Comparison of ENCODE assay signal across 9 mouse cellular contexts in the genomic region with DNA sequence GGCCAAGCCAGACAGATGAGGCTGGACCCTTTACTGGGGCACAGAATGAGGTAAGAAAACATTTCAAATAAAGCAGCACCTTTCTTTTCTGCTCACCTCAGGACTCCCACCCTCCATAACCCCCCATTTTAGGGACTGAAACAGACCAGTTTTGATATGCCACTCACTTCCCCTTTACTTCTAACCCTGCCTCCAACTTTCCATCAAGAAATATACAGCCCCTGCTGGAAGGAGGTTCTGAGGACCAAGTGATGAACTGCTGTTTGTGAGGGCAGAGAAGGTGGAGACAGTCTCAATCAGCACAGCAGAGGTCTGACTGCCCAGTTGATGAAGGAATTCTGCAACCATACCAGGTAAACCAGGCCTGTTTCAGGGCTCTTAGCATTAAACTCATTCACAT. TPM values are rescaled to one million over a fixed set of nuclear protein-coding genes. Genes with fewer than 3 reads are reported as not detected.
DNase-seq lines count a peak whose midpoint lies in the region; ATAC-seq and TF ChIP-seq lines count a peak whose summit lies in the region.
"Had no signal": no experiment of that assay in that cellular context is flagged by ENCODE, and none has a peak within 500 bp of the region (broad histone marks: within the 10 kb centered on the region; RNA-seq: fewer than 3 reads in every experiment).

No protein-coding gene starts in this region.

- no peaks in the 10 kb centered on the region for H3K27me3 ChIP-seq in heart, embryonic 11.5 days (ENCODE audit: control insufficient read depth, insufficient read depth, low read length)
- H3K27me3 ChIP-seq in heart, adult 2 months (ENCODE audit: control insufficient read depth, insufficient read depth, low read length): no peaks in the 10 kb centered on the region
- H3K27me3 ChIP-seq in hindbrain, postnatal 0 days (ENCODE audit: insufficient read depth, low read length): no peaks in the 10 kb centered on the region
- no peaks in the 10 kb centered on the region for H3K27me3 ChIP-seq in midbrain, embryonic 14.5 days (ENCODE audit: control insufficient read depth, insufficient read depth, low read length)

- no peak overlapping the region for H3K27ac ChIP-seq in heart, embryonic 11.5 days (ENCODE audit: low read depth, low read length)
- no peak overlapping the region for H3K27ac ChIP-seq in heart, adult 2 months
- H3K27ac ChIP-seq in hindbrain, postnatal 0 days: no peak overlapping the region
- H3K27ac ChIP-seq in midbrain, embryonic 14.5 days (replicated peaks; ENCODE audit: low read depth, low read length): no peak overlapping the region

- ATAC-seq in heart, embryonic 11.5 days (replicated peaks; ENCODE audit: insufficient number of reproducible peaks, low FRiP score, low TSS enrichment): no peak
- ATAC-seq in common myeloid progenitor, adult 5-6 weeks (replicated peaks; ENCODE audit: low read depth, poor library complexity, severe bottlenecking): peak; percentile 36
- ATAC-seq in hindbrain, postnatal 0 days: no peak
- no peak for ATAC-seq in midbrain, embryonic 14.5 days (ENCODE audit: low FRiP score, low TSS enrichment)

- H3K36me3 ChIP-seq in heart, embryonic 11.5 days (ENCODE audit: control insufficient read depth, insufficient read depth, low read length): peaks cover 21% of the 10 kb centered on the region
- H3K36me3 ChIP-seq in heart, adult 2 months (ENCODE audit: control insufficient read depth, insufficient read depth, low read length): peaks cover 33% of the 10 kb centered on the region
- H3K36me3 ChIP-seq in hindbrain, postnatal 0 days (ENCODE audit: insufficient read depth, low read length): 0 out of 2 replicates have a peak, but pooled peaks cover 7% of the 10 kb centered on the region
- H3K36me3 ChIP-seq in midbrain, embryonic 14.5 days (ENCODE audit: control insufficient read depth, insufficient read depth, low read length): peaks cover 24% of the 10 kb centered on the region

- TF ChIP-seq POLR2A in heart, adult 2 months (IDR thresholded peaks at IDR 0.05; ENCODE audit: insufficient read depth, low read depth, low read length): no peak

- intact Hi-C loops in heart, adult 2 months (cut with DNase I): no loop called here

- TF ChIP-seq EP300 in heart, adult 2 months (IDR thresholded peaks at IDR 0.05; ENCODE audit: insufficient read depth, low read depth, low read length): no peak

- H3K9ac ChIP-seq in heart, embryonic 11.5 days (ENCODE audit: low read depth, low read length): no peak overlapping the region
- H3K9ac ChIP-seq in heart, adult 2 months (ENCODE audit: low read depth, low read length): no peak overlapping the region
- no peak overlapping the region for H3K9ac ChIP-seq in hindbrain, postnatal 0 days (replicated peaks; ENCODE audit: low read length)
- H3K9ac ChIP-seq in midbrain, embryonic 14.5 days (replicated peaks; ENCODE audit: low read length): no peak overlapping the region; the same call in 1 of the 2 replicates

- H3K4me2 ChIP-seq in heart, embryonic 11.5 days: peak overlapping the region; percentile 85
- H3K4me2 ChIP-seq in hindbrain, postnatal 0 days (ENCODE audit: low read depth, low read length): peak overlapping the region; percentile 71
- peak overlapping the region; percentile 88 for H3K4me2 ChIP-seq in midbrain, embryonic 14.5 days (ENCODE audit: low read length)

- TF ChIP-seq CTCF in heart, adult 2 months (IDR thresholded peaks at IDR 0.05): no peak
- no peak for TF ChIP-seq CTCF in hindbrain, postnatal 0 days (IDR thresholded peaks at IDR 0.05; ENCODE audit: low read depth)

- no peaks in the 10 kb centered on the region; the same call in 1 of the 2 replicates for H3K79me2 ChIP-seq in heart, adult 2 months (replicated peaks; ENCODE audit: control insufficient read depth, insufficient read depth, low read length)

- no peak for DNase-seq in heart, adult 2 months
- DNase-seq in hindbrain, postnatal 0 days (ENCODE audit: low spot score): no peak
- no peak for DNase-seq in midbrain, embryonic 14.5 days
- no peak for DNase-seq in embryo, embryonic 11 days
- no peak for DNase-seq in thymus, postnatal 14 days
- no peak for DNase-seq in right cerebral cortex, adult 2 months (ENCODE audit: low spot score in 2 of 2)
- DNase-seq: cerebellum, adult 11-12 months had no signal

- no peak overlapping the region for H3K4me3 ChIP-seq in heart, embryonic 11.5 days (ENCODE audit: low read depth, low read length)
- no peak overlapping the region for H3K4me3 ChIP-seq in heart, adult 2 months
- no peak overlapping the region for H3K4me3 ChIP-seq in hindbrain, postnatal 0 days (ENCODE audit: low read length)
- H3K4me3 ChIP-seq in midbrain, embryonic 14.5 days (replicated peaks; ENCODE audit: low read depth, low read length): peak overlapping the region; percentile 89

- no peaks in the 10 kb centered on the region for H3K9me3 ChIP-seq in heart, embryonic 11.5 days (replicated peaks; ENCODE audit: control insufficient read depth, low read length)
- no peaks in the 10 kb centered on the region for H3K9me3 ChIP-seq in hindbrain, postnatal 0 days (ENCODE audit: low read length)
- H3K9me3 ChIP-seq in midbrain, embryonic 14.5 days (ENCODE audit: control insufficient read depth, low read length): no peaks in the 10 kb centered on the region

- peaks cover 16% of the 10 kb centered on the region for H3K4me1 ChIP-seq in heart, embryonic 11.5 days (ENCODE audit: control insufficient read depth, insufficient read depth, low read length)
- peaks cover 12% of the 10 kb centered on the region for H3K4me1 ChIP-seq in heart, adult 2 months (ENCODE audit: control insufficient read depth, insufficient read depth, low read length)
- peaks cover 21% of the 10 kb centered on the region for H3K4me1 ChIP-seq in hindbrain, postnatal 0 days (ENCODE audit: insufficient read depth, low read length)
- H3K4me1 ChIP-seq in midbrain, embryonic 14.5 days (ENCODE audit: control insufficient read depth, insufficient read depth, low read length): peaks cover 34% of the 10 kb centered on the region

RNA-seq across cellular contexts. Expression of a gene that starts 1.8 kb away (rescaled TPM):
- polyA plus RNA-seq in heart, embryonic 11.5 days (2014; fragmentation: Nextera tagmentation; extraction: Ambion mirVana): 102 and 122 TPM in 2 replicates
- total RNA-seq in heart, adult 2 months (2021): 10 to 100 TPM; 24.5 to 24.7 TPM
- polyA plus RNA-seq in heart, adult 2 months (2012; rRNA removed): 10.4 and 17.2 TPM in 2 replicates
- total RNA-seq in common myeloid progenitor, adult 5-6 weeks (2017): 57.5 and 62.7 TPM in 2 replicates
- 178 and 183 TPM in 2 replicates for total RNA-seq in hindbrain, postnatal 0 days (2014; rRNA removed)
- polyA plus RNA-seq in hindbrain, postnatal 0 days (2015; fragmentation: Nextera tagmentation; extraction: Ambion mirVana): 401 and 419 TPM in 2 replicates
- 332 and 356 TPM in 2 replicates for polyA plus RNA-seq in midbrain, embryonic 14.5 days (2014; fragmentation: Nextera tagmentation; extraction: Ambion mirVana)
